Mouse (Mus musculus) neural tube, embryonic 11.5 days (tissue): Measurements from ENCODE around the gene Grb2. TPM values are rescaled to one million over a fixed set of nuclear protein-coding genes. Genes with fewer than 3 reads are reported as not detected.
A peak's percentile ranks its signal among the peaks of the same experiment; 100 is the strongest.

Experiments
- ATAC-seq: fragments of 200-750 bp; cut with Nextera tagmentation; 2 replicates; pipeline ENCODE4 v1.8.0; 2017; ENCODE audit warnings: moderate number of reproducible peaks, mild to moderate bottlenecking, moderate TSS enrichment, moderate library complexity; ENCODE audit not compliant: insufficient read depth, low FRiP score, low TSS enrichment
- DNase-seq: peaks from one replicate; pipeline ENCODE4 v3.0.0-alpha.2; 2015; ENCODE audit warnings: low spot score
- H3K27ac ChIP-seq: fragments of 300-500 bp; sonication (generic); 2 replicates; pipeline ENCODE4 v1.5.1; 2014; ENCODE audit warnings: low read depth, mild to moderate bottlenecking, low read length
- H3K27me3 ChIP-seq: fragments of 300-500 bp; sonication (generic); 2 replicates; pipeline ENCODE4 v1.6.1; 2014; ENCODE audit warnings: mild to moderate bottlenecking, low read length, mixed read lengths; ENCODE audit not compliant: control insufficient read depth, insufficient read depth
- H3K36me3 ChIP-seq: fragments of 300-500 bp; sonication (generic); 2 replicates; pipeline ENCODE4 v1.6.1; 2014; ENCODE audit warnings: mild to moderate bottlenecking, low read length, moderate library complexity, mixed read lengths; ENCODE audit not compliant: control insufficient read depth, insufficient read depth
- H3K4me1 ChIP-seq: fragments of 300-500 bp; sonication (generic); 2 replicates; pipeline ENCODE4 v1.6.1; 2014; ENCODE audit warnings: low read length, mixed read lengths; ENCODE audit not compliant: control insufficient read depth, insufficient read depth
- H3K4me2 ChIP-seq: fragments of 300-500 bp; sonication (generic); 2 replicates; pipeline ENCODE4 v1.6.1; 2014; ENCODE audit warnings: low read depth, mild to moderate bottlenecking, moderate library complexity
- H3K4me3 ChIP-seq: fragments of 300-500 bp; sonication (generic); 2 replicates; pipeline ENCODE4 v1.5.1; 2014; ENCODE audit warnings: low read depth, low read length
- H3K9ac ChIP-seq: fragments of 300-500 bp; sonication (generic); 2 replicates; pipeline ENCODE4 v1.6.1; 2014; ENCODE audit warnings: mild to moderate bottlenecking, low read length
- H3K9me3 ChIP-seq: fragments of 300-500 bp; sonication (generic); 2 replicates; pipeline ENCODE4 v1.6.1; 2016; ENCODE audit warnings: low read length; ENCODE audit not compliant: control insufficient read depth
- WGBS: fragments of 180-500 bp; shearing (Covaris S2); extraction: QIAGEN DNeasy Blood & Tissue Kit; methylation state at CpG from one replicate; pipeline ENCODE4 v1.1.7; 2014; 5-methylcytosine and 5-hydroxymethylcytosine counted together
- polyA plus RNA-seq: library from polyadenylated mRNA; unstranded; fragments of >200 nt; fragmentation: Nextera tagmentation; extraction: Ambion mirVana; gene quantifications from 2 replicates; pipeline ENCODE4 v1.2.1, GENCODE M21; 2014

The Grb2 gene
- polyA plus RNA-seq, 1 experiment from 2014 or later: 86.7 TPM

DNA sequence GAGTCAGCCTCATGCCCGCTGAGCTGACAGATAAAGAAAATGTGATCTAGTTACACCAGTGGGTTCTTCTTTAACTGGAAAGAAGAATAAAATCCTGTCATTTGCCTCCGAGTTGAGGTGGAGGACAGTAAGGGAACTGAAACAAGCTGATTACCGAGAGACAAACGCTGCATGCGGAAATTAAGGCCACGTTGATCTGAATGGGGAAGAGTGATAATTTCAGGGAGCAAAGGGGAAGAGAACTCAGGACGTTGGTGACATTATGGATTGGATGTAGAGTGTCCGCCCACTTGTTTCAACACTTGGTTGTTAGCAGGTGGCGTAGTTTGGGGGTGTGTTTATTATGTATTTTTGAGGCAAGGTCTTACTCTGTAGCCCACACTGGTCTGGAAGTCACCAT, 34.5 kb upstream of the Grb2 start:
- ATAC-seq (no peak), DNase-seq (no peak)
- Histone ChIP-seq H3K4me2 (no peak overlapping the region), H3K27ac (no peak overlapping the region), H3K4me3 (no peak overlapping the region), H3K27me3 (no peaks in the 10 kb centered on the region), H3K36me3 (no peaks in the 10 kb centered on the region), H3K9me3 (no peaks in the 10 kb centered on the region), H3K4me1 (peaks cover 5% of the 10 kb centered on the region), H3K9ac (no peak overlapping the region)
- 87% methylated on average over 9 of the region's 9 CpGs for WGBS

- Histone ChIP-seq H3K4me3 (no peak overlapping the region), H3K36me3 (no peaks in the 10 kb centered on the region), H3K27me3 (no peaks in the 10 kb centered on the region), H3K27ac (no peak overlapping the region), H3K9me3 (no peaks in the 10 kb centered on the region), H3K4me1 (peaks cover 9% of the 10 kb centered on the region), H3K4me2 (no peak overlapping the region), H3K9ac (no peak overlapping the region)
- 93% methylated on average over 11 of the region's 11 CpGs for WGBS
- ATAC-seq (no peak), DNase-seq (no peak)
Observed at GRCm38 (mm10) chr11:115741070-115741469, 32.7 kb upstream of the Grb2 start.

GRCm38 (mm10) chr11:115738275-115738885, 30.0 kb upstream of the Grb2 start:
- Histone ChIP-seq H3K9ac (no peak overlapping the region), H3K4me3 (no peak overlapping the region), H3K27me3 (no peaks in the 10 kb centered on the region), H3K36me3 (no peaks in the 10 kb centered on the region), H3K27ac (peak overlapping the region; percentile 34), H3K4me1 (peaks cover 9% of the 10 kb centered on the region), H3K4me2 (no peak overlapping the region), H3K9me3 (no peaks in the 10 kb centered on the region)
- 54% methylated on average over 13 of the region's 13 CpGs for WGBS
- ATAC-seq (no peak), DNase-seq (no peak)

DNA sequence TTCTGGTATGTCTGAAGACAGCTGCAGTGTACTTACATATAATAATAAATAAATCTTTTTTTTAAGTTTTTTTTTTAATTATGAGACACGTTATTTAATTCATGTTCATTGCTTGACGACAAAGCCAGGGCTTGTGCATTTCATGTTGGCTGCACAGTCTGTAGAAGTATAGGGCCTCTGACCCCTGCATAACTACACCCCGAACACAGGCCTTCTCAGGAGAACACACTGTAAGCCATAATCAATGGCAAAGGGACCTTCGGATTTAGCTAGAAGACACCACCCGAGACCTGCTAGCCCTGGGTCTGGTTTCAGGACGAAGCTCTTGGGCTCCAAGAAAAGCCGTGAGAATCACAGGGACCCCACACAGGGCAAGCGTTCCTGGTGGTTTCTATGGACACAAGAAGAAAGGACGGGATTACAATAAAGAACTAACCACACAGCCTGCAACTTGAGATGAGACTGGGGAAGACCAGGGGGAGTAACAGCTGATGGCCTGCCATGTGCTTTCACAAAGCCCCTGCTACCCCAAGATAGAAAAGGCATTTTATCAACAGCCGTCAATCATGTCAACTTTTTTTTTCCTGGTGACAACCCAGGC, 29.3 kb upstream of the Grb2 start:
- H3K27me3 ChIP-seq: no peaks in the 10 kb centered on the region
- ATAC-seq (peak; percentile 73; the same call in 1 of the 2 replicates), DNase-seq (peak; percentile 65)
- H3K9me3 ChIP-seq: no peaks in the 10 kb centered on the region
- WGBS: 45% methylated on average over 10 of the region's 10 CpGs
- peaks cover 9% of the 10 kb centered on the region for H3K4me1 ChIP-seq
- H3K4me3 ChIP-seq: no peak overlapping the region
- H3K36me3 ChIP-seq: no peaks in the 10 kb centered on the region
- H3K4me2 ChIP-seq: no peak overlapping the region
- peak overlapping the region; percentile 34 for H3K27ac ChIP-seq
- no peak overlapping the region for H3K9ac ChIP-seq

- 69% methylated on average over 11 of the region's 11 CpGs for WGBS
- H3K4me1 ChIP-seq: peaks cover 9% of the 10 kb centered on the region
- no peak for DNase-seq
Observed at GRCm38 (mm10) chr11:115734041-115734686, 25.8 kb upstream of the Grb2 start.

DNA sequence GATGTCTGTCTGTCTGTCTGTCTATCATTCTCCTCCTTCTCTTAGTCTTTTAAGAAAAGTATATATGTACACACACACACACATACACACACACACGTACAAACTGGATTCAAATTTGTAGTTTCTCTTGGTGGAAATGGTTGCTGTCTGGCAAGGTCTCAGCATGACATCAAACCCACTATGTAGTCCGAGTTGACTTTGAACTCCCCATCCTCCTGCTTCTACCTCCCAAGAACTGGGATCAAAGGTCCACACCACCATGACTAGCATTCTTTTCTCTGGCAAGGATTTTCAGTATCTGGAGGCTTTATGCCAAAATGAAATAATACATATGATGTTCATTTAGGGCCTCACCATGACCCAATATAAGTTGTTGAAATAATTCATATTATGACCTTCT, 14.8 kb upstream of the Grb2 start:
- H3K9me3 ChIP-seq: no peaks in the 10 kb centered on the region
- H3K4me3 ChIP-seq: no peak overlapping the region
- DNase-seq (no peak), ATAC-seq (no peak)
- H3K27me3 ChIP-seq: no peaks in the 10 kb centered on the region
- H3K4me1 ChIP-seq: no peaks in the 10 kb centered on the region; the same call in 1 of the 2 replicates
- WGBS: 82% methylated on average over 2 of the region's 2 CpGs
- H3K4me2 ChIP-seq: no peak overlapping the region
- H3K9ac ChIP-seq: no peak overlapping the region
- H3K27ac ChIP-seq: no peak overlapping the region
- no peaks in the 10 kb centered on the region for H3K36me3 ChIP-seq

More at GRCm38 (mm10) chr11:115734041-115734686, 25.8 kb upstream of the Grb2 start:
- no peaks in the 10 kb centered on the region for H3K27me3 ChIP-seq
- H3K9ac ChIP-seq: no peak overlapping the region
- H3K27ac ChIP-seq: no peak overlapping the region
- no peak overlapping the region for H3K4me3 ChIP-seq
- no peaks in the 10 kb centered on the region for H3K9me3 ChIP-seq
- no peak for ATAC-seq
- no peak overlapping the region for H3K4me2 ChIP-seq
- H3K36me3 ChIP-seq: no peaks in the 10 kb centered on the region

DNA sequence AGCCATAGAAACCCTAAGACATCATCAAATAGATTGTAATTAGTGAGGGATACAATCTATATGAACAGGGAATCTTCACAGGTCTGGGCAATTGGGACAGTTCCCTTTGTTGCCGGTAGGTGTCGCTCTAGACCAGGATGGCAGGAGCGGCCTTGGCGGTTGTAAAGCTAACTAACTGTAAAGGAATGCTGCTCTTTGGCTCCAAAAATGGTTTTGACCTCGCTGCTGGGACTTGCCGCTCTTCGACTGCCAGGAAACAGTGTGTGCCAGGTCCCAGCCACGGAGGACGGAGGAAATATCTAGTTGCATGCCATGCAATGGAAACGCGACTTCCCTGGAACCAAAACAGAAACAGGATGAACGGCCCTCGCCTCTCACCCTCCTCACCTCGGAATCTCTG, 14.2 kb upstream of the Grb2 start:
- ATAC-seq (no peak), DNase-seq (peak; percentile 77)
- 19% methylated on average over 14 of the region's 14 CpGs for WGBS
- Histone ChIP-seq H3K27me3 (no peaks in the 10 kb centered on the region), H3K4me3 (no peak overlapping the region), H3K36me3 (no peaks in the 10 kb centered on the region), H3K9me3 (no peaks in the 10 kb centered on the region), H3K4me1 (no peaks in the 10 kb centered on the region; the same call in 1 of the 2 replicates), H3K9ac (no peak overlapping the region), H3K27ac (no peak overlapping the region), H3K4me2 (no peak overlapping the region)

DNA sequence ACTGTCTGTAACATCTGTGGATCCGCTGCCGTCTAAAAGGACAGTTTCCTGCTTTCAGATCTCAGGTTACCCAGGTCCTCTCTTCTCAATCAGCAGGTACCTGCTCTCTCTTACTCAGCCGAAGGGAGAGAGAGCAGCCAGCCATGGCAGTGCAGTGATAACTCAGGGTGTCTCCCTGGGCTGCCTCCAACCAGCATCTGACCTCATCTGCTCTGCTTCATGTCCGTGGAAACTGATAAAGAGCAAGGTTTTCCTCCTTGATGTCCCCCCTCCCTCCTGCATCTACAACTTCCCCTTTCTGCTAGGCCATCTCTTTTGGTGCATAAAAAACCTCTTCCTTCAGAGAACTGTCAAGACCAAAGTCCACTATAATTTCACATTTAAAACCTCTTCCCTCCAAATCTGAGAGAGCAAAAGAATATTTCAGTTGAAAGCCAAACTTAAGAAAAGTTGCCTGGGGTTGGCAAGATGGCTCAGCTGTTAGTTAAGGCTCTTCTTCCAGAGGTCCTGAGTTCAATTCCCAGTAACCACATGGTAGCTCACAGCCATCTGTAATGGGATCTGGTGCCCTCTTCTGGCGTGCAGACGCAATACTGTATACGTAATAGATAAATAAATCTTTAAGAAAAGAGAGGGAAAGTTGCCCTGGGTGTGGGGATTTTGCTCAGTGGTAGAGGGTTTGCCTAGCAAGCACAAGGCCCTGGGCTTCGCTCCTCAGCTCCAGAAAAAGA, 9.4 kb upstream of the Grb2 start:
- DNase-seq (no peak), ATAC-seq (no peak)
- Histone ChIP-seq H3K4me3 (no peak overlapping the region), H3K4me2 (no peak overlapping the region), H3K27me3 (no peaks in the 10 kb centered on the region), H3K9ac (no peak overlapping the region), H3K27ac (no peak overlapping the region), H3K36me3 (no peaks in the 10 kb centered on the region), H3K9me3 (no peaks in the 10 kb centered on the region), H3K4me1 (no peaks in the 10 kb centered on the region; the same call in 1 of the 2 replicates)
- WGBS: 55% methylated on average over 8 of the region's 8 CpGs
